Mouse (Mus musculus): ENCODE measurements around the gene Nipa2.
"Not testable (repeated sequence)": the region's sequence is repeated elsewhere in the genome, so short reads cannot be mapped to it uniquely, and the experiment has no call there.

Nipa2 gene

GRCm38 (mm10) chr7:55938341-55938740 is 23.9 kb downstream of the Nipa2 start:
- no peak for DNase-seq (ENCODE audit: low spot score)

- no peak for DNase-seq (ENCODE audit: low spot score)
Observed at GRCm38 (mm10) chr7:55935025-55935424, 27.3 kb downstream of the Nipa2 start.

DNA sequence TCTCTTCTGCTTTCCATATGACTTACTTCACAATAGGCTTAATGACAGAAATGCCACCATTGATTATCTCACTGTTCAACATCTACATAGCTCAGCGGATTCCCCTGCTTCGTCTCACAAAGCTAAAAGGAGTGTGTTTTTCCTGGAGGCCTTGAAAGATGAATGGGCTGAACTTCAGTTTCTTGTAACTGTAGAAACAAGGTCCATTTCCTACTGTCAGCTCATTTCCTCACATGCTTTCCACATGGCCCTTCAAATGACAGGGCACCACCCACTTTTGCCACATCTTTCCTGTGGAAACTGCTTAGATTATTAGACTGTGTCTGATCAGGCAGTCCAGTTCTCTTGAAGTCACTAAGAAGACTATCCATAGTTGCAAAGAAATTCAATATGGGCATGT is 33.6 kb downstream of the Nipa2 start:
- DNase-seq (ENCODE audit: low spot score), result no peak

DNA sequence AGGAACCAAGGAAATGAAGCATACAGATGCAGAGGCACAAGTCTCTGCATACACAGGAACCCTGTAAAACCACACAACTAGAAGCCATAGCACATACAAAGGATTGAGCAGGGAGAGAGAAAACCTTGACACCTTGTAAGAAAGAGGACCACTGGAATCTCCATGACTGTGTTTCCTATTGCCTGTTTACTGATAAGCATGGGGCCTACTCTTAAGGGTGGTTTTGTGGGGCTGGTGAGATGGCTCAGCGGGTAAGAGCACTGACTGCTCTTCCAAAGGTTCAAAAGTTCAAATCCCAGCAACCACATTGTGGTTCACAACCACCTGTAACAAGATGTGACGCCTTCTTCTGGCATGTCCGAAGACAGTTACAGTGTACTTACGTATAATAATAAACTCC is 35.0 kb downstream of the Nipa2 start:
- no peak for DNase-seq (ENCODE audit: low spot score)

DNA sequence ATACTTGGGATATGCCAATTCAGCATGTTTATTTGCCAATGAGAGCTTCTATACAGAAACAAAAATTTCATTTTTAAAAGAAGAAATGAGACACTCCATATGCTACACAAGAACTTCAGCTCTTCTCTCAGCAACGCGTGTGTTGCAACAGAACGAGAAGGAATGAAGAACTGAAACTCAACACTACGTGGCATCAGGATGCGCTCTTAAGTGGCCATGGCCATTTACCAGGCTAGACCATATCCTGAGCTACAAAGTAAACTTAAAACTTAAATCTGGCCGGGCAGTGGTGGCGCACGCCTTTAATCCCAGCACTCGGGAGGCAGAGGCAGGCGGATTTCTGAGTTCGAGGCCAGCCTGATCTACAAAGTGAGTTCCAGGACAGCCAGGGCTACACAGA is 43.9 kb downstream of the Nipa2 start:
- not testable (repeated sequence) for DNase-seq (ENCODE audit: low spot score)

- DNase-seq (ENCODE audit: low spot score), result no peak
Observed at GRCm38 (mm10) chr7:55912118-55912517, 50.2 kb downstream of the Nipa2 start.

GRCm38 (mm10) chr7:55911371-55911770 is 50.9 kb downstream of the Nipa2 start:
- DNase-seq (ENCODE audit: low spot score), result no peak

DNA sequence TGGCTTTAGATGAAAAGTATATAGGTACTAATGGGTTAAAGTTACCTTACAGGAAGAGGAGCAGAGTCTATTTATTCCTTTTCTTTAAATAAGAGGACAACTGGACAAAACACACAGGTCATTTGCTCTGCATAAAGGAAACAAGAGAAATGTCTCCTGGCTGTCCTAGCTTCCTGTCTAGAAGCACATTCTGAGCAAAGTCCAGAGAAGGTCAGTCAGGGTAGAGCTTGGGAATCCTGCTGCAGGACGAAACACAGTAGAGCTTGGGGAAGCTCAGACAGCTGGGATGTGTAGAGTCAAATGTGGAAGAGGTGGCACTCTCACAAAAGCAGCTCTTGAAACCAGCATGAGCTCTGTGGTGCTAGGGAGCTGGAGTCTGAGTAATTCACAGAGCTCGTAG is 51.9 kb downstream of the Nipa2 start:
- no peak for DNase-seq (ENCODE audit: low spot score)

DNA sequence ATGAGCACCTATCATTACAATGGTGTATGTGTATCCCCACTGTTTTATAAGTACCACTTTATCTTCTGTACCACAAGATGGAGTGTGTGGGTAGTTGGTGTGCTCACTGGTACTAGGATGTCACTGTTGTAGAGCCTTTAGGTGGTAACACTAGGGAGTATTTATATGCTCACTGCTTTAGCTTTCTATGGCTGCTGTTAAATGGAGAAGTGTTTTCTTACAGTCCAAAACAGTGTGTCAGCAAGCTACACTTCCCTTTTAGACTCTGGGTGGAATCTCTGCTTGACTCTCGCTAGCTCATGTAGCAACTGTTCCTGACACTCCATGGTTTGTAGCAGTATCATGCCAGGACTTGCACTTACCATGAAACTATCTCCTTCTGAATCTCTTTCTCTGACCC is 52.8 kb downstream of the Nipa2 start:
- no peak for DNase-seq (ENCODE audit: low spot score)

DNA sequence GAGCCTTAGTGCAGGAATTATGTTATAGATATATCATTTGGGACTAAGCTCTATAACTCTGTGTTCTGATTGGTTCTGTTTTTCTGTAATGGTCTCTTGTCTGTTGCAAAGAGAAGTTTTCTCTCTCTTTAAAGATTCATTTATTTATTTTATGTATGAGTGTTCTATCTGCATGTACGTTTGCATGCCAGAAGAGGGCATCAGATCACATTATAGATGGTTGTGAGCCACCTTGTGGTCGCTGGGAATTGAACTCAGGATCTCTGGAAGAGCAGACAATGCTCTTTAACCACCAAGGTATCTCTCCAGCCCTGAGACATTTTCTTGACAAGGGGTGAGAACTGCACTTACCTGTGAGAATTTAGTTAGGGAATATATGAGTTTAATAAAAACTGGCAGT is 56.8 kb downstream of the Nipa2 start:
- no peak for DNase-seq (ENCODE audit: low spot score)

- DNase-seq (ENCODE audit: low spot score), result no peak
Observed at GRCm38 (mm10) chr7:55903766-55904165, 58.5 kb downstream of the Nipa2 start.

DNA sequence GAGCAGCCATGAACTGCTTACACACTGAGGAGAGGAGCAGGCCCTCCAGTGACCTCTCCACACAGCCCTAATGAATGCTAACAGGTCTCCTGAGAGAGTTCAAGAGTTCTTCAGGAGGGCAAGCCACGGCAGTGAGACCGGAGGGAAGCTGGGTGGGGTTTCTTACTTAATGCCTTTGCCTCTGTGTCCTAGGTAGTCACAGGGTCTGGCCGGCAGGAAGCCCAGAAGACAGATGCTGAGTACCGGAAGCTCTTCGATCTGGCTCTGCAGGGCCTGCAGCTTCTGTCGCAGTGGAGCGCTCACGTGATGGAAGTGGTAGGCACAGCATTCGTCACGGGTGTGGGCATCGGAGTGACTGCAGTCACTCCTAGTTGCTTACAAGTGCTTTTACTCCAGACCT is 70.5 kb downstream of the Nipa2 start:
- no peak for DNase-seq (ENCODE audit: low spot score)

- DNase-seq (ENCODE audit: low spot score), result no peak
Observed at GRCm38 (mm10) chr7:55890731-55891130, 71.5 kb downstream of the Nipa2 start.

DNA sequence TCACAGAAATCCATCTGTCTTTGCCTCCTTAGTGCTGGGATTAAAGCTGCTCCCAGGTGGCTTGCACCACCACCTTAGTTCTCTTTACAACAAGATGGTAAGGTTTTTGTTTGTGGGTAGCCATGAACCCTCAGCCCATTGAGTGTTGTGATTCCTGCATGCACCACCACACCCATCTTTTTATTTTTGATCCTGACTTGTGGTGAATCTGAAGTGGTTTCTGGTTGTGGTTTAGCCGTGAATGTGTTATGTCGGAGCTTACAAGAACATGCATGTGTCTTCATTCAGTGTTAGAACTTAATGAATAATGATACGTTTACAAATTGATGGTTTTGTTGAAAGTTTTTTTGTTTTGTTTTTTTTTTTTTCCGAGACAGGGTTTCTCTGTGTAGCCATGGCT is 72.3 kb downstream of the Nipa2 start:
- no peak for DNase-seq (ENCODE audit: low spot score)

DNA sequence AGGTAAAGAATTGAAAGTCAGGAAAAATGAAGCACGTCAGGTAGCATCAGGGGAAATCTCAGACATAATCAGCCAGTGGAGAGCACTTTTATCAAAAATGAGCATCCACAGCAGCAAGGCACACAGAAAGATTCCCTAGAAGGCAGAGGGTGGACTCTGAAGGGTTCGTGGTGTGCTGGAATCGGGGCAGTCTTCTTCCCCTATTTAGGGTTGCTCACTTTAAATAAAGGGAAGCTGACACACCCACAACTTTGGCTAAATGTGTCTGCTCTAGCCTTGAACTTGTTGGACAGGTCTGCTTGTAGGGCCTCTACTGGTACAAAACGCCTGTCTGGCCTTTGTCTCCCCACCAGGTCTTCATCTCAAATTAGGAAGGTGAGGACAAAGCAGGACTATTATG is 73.7 kb downstream of the Nipa2 start:
- no peak for DNase-seq (ENCODE audit: low spot score)

Measured in spleen, adult 12 weeks (tissue).